Mouse (Mus musculus) left cerebral cortex, adult 8-10 months (tissue): ENCODE measurements at regions not wholly inside any gene's neighbourhood (a gene's known extent, or its start where the extent isn't known, plus 50 kb on each side); places are given as distances from the start of the nearest gene placed in this dataset.

Source experiments
- DNase-seq, 2 experiments: peaks; one replicate each; pipeline ENCODE4 v3.0.0; 2022; ENCODE audit warnings: low spot score in 2 of 2

- DNase-seq, result no peak
Measured at GRCm38 (mm10) chr6:133904501-133904900, 50.9 kb upstream of the Kap start.

DNA sequence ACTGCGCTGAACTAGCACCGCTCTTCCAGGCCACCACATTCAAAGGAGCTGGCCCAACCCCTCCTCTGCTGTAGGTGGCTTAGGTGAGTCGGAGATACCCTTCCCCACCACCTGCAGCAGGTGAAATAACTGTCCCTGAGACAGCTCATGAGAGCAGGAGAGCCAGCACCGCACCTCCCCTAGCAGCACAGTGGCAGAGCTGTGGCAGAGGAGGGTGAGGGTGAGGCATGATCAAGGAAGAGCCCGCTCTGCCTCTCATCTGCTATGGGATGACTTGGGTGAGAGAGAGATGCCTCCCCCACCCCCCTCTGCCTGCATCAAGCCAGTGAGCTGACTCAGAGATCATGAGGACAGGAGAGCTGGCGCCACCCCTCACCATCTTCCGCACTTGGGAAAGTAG lies 81.1 kb upstream of the Kap start:
- no peak for DNase-seq

GRCm38 (mm10) chr6:133935671-133936070 lies 82.1 kb upstream of the Kap start:
- DNase-seq, result no peak

DNA sequence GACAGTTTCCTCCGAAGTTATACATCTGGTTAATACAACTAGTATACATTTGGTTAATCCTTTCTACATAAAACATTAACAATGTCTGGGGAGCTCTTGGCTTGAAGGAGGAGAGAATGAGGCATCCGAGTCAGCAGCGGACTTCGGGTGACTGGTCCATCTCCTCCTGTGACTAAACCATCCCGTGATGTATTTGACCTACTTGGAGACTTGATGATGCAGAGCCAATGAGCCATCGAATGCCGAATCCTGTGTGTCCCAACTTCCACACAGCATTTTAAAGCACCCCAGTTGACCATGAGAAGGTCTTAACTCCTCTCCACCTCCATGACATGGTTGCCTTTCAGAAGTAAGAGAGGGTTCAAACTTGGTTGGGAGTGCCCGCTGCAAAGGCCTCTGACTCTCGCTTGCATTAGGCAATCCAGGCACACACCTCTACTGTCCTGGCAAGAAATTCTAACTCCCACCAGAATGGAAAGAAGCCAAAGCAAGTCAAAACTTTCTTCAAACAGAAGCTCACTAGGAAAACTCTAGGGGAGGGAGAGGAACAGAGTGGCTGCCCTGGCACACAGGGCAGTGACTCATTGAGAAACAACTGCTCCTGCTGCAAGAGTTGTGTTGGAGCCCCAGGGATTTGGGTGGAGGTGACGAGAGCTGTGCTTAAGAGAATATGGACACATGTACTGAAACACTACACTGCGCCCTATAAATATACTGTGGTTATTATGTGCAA lies 75.4 kb upstream of the Etv6 start:
- DNase-seq, result no peak

DNA sequence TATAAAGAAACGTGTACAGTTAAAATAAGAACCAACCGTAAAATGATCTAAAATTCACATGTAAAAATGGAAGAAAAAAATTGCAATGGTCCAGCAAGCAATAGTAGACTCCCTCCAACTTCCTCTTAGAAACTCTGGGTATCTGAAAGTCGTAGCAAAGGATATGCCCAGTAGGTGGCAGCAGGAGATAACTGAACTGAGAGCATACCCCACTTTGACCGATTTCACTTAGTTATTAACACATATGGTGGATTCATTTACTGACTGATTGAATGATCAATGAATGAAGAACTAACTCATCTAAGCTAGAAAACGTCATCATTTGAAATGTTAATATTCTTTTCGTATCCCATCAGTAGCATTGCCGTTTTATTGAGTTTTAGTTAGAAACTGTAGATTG lies 74.8 kb upstream of the Etv6 start:
- peak in 1 of 2 experiments; percentile 23 for DNase-seq

DNA sequence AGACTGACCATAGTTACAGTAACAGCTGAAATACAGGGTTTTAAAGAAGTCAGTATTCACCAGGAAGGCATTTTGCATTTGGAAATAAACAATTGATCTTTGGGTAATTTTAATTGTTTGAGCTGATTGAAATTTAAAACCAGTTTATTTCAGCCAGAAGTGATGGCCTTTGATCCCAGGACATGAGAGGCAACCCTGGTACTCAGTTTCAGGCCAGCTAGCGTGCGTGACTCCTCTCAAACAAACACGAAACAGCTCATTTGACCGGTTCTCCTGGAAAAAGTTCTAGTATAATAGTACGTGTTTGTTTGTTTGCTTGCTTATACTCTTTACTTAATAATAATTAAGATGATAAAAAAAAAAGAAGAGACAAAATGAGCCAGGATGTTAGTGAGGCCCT lies 72.9 kb upstream of the Etv6 start:
- no peak for DNase-seq

DNA sequence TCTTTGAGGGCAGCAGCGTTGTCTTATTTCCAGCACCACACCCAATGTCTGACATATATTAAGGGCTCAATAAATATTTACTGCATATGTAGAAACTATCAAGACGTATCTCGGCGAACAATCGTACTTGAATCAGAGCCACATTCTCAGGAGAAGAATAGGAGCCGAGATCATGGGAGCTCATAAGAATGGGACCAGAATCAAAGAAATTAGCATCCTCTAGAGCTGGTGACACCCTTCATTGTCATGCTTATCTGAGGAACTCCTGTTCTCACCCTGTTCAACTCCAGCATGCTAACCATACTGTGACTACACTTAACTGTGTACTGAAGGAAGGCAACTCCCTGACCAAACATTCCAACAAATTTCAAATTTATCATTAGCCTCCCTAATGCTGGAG lies 72.2 kb upstream of the Etv6 start:
- no peak for DNase-seq

GRCm38 (mm10) chr6:133967286-133967685 lies 68.2 kb upstream of the Etv6 start:
- no peak for DNase-seq

- no peak for DNase-seq
Measured at GRCm38 (mm10) chr6:133972054-133972705, 63.3 kb upstream of the Etv6 start.

DNA sequence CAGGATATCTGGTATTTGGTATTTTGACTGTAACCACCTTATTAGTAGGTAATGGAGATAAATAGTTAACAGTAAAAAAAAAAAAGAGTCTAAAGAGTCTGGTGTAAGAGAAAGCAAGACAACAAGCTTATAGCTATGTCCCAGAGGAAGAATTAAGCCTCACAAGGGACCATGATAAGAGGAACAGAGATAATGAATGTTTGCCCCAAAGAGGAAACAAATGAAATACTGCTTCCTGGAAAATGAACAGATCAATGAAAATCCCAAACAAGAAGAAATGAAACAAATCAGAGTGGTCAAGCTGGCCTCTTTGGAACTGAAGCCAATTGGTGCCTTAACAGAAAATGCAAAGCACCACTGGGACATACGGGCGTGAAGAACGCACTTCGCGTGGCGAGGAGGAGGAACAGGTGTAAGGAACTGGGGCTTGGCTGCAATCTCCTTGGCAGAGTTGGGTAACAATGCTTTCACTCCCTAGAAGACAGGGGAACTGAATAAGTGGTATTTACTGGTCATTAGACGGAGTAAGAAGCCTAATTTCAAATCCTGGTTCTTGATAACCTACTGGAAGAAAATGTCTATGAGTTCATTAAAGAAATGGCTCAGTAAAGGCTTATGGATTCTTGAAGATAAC lies 62.2 kb upstream of the Etv6 start:
- no peak for DNase-seq

DNA sequence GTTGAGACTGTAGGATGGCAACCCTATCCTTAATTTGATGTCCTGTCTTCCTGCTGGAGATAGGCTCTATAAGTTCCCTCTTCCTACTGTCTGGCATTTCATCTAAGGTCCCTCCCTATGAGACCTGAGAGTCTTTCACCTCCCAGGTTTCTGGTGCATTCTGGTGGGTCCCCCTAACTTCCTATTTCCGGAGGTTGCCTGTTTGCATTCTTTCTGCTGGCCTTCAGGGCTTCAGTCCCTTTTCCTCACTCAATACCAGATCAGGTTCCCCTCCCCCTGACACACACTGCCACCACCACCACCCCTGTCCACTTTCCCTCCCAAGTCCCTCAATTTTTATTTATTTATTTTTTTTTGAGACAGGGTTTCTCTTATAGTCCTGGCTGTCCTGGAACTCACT lies 59.5 kb upstream of the Etv6 start:
- no peak for DNase-seq

DNA sequence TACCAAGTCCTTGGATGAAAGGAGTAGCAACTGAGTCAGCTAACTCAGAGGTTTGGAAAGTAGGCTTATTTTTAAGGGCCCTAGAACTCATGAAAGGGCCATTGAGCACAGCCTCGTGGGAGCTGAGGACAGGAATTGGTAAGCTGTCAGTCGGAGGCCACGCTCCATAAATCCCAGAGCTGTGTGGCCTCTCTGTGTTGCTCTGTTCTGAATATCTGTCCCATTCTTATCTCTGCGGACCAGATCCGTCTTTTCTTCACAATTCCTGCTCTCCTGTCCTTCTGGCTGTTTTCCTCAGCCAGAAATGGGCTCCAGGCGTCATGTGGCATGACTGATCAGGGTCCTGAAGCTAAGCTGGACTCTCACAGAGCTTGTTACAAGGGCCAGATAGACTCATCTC lies 58.6 kb upstream of the Etv6 start:
- DNase-seq, result no peak

GRCm38 (mm10) chr6:133983804-133984514 lies 51.5 kb upstream of the Etv6 start:
- DNase-seq, result no peak

- no peak for DNase-seq
Measured at GRCm38 (mm10) chr6:133984666-133985355, 50.7 kb upstream of the Etv6 start.
